Mouse (Mus musculus) left cerebral cortex, postnatal 36 days (tissue): ENCODE results near the gene 9930021J03Rik. TPM values are rescaled to one million over a fixed set of nuclear protein-coding genes. Genes with fewer than 3 reads are reported as not detected.

Experiments
- DNase-seq, 2 experiments: peaks; one replicate each; pipeline ENCODE4 v3.0.0; 2021 to 2022; ENCODE audit warnings: low spot score in 2 of 2, mixed read lengths in 1 of 2
- intact Hi-C: fragments of 180-260 bp; cut with DNase I; formaldehyde crosslinking; loops from one replicate; pipeline ENCODE4 v1.15.1; 2025
- total RNA-seq, 2 experiments: library from RNA; stranded (reverse); gene quantifications; 2 replicates each; pipeline ENCODE4 v1.2.3; 2021

Gene 9930021J03Rik
- 10 to 100 TPM; 33.2 to 40.4 TPM for total RNA-seq

GRCm38 (mm10) chr19:29805917-29806785, at the start of gene 9930021J03Rik:
Gene 9930021J03Rik (minus strand): TSS chr19:29805989.
- peak; percentile 96 to 98 for DNase-seq
- intact Hi-C loops, result no loop called here

DNA sequence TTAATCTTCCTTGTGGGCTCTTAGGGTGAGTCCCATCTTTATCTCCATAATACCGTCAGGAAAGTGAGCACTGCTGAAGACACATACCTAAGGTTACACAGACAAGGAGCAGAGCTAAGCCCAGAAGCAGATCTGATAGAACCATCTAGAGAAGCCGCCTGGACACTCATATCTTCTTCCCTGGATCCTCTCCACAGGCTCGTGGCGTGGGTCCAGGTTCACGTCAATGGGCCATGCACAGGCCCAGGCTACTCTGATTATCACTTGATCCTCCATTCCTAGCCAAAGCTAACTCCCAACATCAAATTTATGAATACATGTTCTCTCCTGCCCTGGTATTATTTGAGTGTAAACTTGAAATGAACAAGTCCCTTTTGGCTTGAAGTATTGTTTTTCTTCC, 47.9 kb upstream of the 9930021J03Rik start:
- DNase-seq, result no peak
- intact Hi-C loops, result no loop called here

DNA sequence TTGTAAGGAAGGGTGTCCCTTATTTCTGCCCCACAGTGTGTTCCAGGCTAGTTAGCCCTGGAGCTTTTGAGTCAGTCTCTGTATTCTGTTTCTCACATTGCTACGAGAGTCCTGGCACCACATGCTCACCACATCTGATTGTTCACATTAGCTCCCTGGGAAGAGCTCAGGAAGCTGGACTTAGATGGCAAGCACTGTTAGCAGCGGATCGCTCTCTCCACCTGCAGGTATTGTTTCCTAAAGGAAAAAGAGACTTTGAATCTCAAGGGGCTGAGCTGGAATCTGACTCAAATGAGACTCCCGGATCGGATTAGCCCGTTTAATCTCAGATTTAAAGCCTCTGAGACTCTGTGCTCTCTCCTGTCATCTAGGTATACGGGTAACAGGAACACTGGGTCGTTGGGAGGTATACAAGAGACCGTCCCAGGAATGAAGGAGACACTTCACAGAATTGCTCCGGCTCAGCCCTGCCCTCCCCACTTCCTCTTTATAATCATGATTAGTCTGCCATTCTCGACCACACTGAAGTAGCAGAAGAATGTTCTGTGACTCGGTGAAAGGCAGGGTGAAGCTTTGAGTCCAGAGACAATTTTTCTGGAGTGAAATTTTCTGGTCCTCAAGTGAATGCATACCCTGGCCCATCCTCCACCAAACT, 45.4 kb upstream of the 9930021J03Rik start:
- intact Hi-C loops, result no loop called here
- no peak for DNase-seq

- DNase-seq, result no peak
- intact Hi-C loops, result loop anchor here (10.0 kb wide), 1 partner anchor 95 kb away; no protein-coding TSS in a partner anchor
Observed at GRCm38 (mm10) chr19:29849924-29850551, 44.2 kb upstream of the 9930021J03Rik start.

DNA sequence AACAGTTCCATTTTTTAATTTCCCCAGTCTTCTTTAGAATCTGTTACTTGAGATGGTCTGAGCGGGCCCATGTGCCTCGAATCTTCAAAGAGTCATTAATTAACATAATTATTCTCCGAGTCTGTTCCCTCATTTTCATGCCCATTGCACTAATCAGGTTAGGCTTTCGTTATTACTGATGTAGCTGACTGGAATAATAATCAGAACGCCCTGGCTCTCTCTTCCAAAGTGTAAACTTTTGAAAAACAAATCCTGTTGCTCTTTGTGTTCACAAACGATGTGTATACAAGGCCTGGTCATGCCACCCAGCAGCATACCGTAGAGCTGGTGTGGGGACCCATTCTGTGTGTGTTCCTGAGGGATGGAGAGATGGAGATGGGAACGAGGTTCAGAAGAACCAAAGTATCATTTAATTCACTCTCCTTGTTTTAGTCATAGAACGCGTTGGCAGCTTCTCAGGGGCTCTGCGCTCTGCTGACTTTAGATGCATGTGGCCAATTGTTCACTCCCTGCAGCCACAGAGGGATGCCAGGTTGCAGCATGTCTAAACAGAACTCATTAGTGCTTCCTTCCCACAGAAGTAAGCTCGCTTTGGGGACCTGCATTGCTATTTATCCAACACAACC, 38.4 kb upstream of the 9930021J03Rik start:
- no peak for DNase-seq
- intact Hi-C loops, result loop anchor here (10.0 kb wide), 1 partner anchor 101 kb away; no protein-coding TSS in a partner anchor

DNA sequence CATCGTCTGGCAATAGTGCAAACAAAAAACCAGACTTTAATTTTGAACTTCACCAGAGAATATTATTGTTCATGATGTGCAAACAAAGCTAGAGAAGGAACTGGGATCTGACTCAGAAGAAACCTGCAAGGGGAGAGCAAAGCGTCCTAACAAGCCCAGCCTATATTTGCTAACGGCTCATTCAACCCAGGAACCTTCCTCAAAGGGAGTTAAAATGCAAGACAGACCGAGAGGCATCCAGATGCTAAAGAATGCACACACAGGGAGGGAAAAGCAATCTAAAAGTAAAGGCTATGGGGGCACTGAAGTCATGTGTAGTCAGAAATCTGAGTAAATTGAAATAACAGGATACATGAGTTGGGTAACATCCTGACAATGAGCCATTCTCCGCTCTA, 37.8 kb upstream of the 9930021J03Rik start:
- DNase-seq, result no peak
- intact Hi-C loops, result loop anchor here (10.0 kb wide), 1 partner anchor 101 kb away; no protein-coding TSS in a partner anchor

- no peak for DNase-seq
- intact Hi-C loops, result loop anchor here (10.0 kb wide), 1 partner anchor 102 kb away; no protein-coding TSS in a partner anchor
Observed at GRCm38 (mm10) chr19:29842973-29843372, 37.2 kb upstream of the 9930021J03Rik start.

DNA sequence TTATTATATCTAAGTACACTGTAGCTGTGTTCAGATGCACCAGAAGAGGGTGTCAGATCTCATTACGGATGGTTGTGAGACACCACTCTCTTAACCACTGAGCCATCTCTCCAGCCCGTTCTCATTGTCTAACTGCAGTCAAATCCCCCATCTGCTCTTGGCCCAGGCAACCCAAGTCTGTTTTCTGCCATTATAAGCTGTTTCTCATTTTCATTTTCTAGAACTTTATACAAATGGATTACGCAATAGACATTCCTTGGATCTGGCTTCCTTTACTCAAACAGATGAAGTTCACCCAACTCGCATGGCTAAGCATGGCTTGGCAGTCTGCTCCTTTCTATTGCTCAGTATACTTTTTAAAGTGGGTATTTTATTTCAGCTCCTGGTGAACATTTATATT, 34.9 kb upstream of the 9930021J03Rik start:
- intact Hi-C loops, result loop anchor here (10.0 kb wide), 1 partner anchor 104 kb away; no protein-coding TSS in a partner anchor
- no peak for DNase-seq

GRCm38 (mm10) chr19:29838636-29839135, 32.9 kb upstream of the 9930021J03Rik start:
- no peak for DNase-seq
- intact Hi-C loops, result no loop called here

- DNase-seq, result no peak
- intact Hi-C loops, result no loop called here
Observed at GRCm38 (mm10) chr19:29838171-29838570, 32.4 kb upstream of the 9930021J03Rik start.

DNA sequence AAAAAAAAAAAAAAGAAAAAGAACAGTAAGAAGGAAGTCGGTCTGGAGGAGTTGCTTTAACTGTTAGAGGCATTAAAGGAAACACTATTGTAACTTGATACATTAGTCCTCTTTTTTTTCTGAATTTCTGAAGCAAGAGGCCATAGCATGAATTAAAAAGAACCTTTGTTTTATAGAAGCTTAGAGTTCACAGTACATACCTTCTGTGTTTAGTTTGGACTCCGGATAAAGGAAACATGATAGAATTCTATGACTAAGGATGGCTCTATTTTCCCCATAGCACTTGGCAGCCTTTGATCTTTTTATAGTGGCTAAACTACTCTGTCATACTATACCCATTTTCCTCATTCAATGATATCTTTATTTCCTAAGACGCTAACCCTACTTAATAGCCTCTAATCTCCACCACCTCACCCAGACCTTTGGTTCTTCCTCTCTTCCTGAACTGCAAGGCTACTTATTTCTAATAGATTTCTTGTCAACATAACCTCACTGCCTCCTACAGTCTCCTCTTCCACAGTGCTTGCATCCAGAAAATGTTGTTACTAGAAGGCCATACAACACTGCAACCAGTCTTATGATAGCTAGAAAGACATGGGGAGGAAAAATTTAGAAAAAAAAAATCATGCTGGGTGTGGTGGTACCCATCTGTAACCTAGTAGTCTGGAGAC, 29.7 kb upstream of the 9930021J03Rik start:
- DNase-seq, result no peak

DNA sequence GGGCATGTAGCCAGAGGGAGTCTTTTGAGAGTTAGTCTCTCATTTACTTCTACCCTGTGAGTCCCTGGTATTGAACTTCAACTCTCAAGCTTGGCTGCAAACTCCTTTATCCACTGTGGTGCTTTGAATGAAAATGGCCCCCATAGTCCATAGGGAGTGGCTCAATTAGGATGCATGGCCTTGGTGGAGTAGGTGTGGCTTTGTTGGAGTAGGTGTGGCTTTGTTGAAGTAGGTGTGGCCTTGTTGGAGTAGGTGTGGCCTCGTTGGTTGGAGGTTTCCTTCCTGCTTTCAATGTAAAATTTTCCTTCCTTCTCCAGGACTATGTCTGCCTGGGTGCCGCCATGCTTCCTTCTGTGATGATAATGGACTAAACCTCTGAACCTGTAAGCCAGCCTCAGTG, 25.1 kb upstream of the 9930021J03Rik start:
- no peak for DNase-seq
- intact Hi-C loops, result no loop called here

More for the DNA sequence above, 29.7 kb upstream of the 9930021J03Rik start:
- intact Hi-C loops, result no loop called here

DNA sequence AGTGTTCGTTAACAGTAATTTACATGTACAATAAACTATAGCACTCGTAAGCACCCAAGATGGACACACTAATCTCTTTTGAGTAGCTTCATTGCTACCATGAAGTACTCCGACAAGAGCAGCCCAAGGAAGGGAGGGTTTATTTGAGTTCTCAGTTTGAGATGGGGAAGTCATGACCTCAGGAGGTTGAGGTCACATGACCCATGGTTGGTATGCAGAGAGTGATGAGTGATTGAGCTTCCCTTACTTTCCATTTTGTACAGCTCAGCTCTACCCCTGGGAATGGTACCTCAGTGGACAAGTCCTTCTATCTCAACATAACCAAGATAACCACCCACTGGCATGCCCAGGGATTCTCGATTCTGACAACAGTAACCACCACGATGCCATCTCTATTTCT, 22.8 kb upstream of the 9930021J03Rik start:
- no peak for DNase-seq
- intact Hi-C loops, result loop anchor here (5.0 kb wide), 1 partner anchor 299 kb away; no protein-coding TSS in a partner anchor

DNA sequence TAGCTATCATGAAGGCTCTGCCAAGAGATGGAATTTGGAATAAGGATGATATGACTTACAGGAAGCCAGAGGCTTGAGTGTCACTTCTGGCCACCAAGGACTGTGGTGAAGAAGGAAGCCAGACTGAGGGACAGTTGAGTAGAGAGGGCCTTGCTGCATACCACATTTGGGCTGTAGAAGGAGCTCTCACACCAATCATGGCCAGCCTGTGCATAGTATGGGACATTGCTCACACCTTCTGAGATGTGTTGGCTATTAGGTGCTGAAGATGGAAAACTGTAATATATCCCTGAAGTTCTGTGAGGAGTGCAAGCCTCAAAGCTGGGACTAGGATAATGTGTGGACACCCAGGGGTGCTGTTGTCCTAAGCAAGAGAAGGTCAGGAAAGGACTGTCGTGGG, 20.9 kb upstream of the 9930021J03Rik start:
- intact Hi-C loops, result loop anchor here (1.0 to 5.0 kb wide), 2 partner anchors 153 to 301 kb away; no protein-coding TSS in a partner anchor
- peak in 1 of 2 experiments; percentile 26 for DNase-seq

DNA sequence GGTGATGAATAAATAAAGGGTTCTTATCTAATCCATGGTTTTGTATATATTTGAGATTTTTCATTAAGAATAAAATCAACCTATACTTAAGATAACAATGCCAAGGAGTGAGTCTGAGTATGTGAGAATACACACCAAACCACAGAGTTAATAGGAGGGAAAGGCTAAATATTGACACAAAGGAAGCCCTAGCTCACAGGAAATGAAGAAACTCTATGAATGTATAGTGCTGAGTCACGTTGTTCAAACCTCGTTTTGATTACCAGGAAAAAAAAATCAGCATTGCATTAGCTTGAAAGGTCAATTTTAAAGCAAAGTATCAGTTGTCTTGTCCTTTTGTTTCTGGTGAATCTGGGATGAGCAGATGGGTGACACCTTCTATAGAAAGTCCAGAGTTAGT, 19.2 kb upstream of the 9930021J03Rik start:
- DNase-seq, result no peak
- intact Hi-C loops, result loop anchor here (2.0 to 5.0 kb wide), 2 partner anchors 302 to 380 kb away; no protein-coding TSS in a partner anchor

- DNase-seq, result no peak
- intact Hi-C loops, result loop anchor here (2.0 kb wide), 1 partner anchor 381 kb away; no protein-coding TSS in a partner anchor
Observed at GRCm38 (mm10) chr19:29824034-29824700, 18.4 kb upstream of the 9930021J03Rik start.

GRCm38 (mm10) chr19:29823456-29824010, 17.7 kb upstream of the 9930021J03Rik start:
- intact Hi-C loops, result loop anchor here (2.0 kb wide), 1 partner anchor 381 kb away; no protein-coding TSS in a partner anchor
- DNase-seq, result no peak

DNA sequence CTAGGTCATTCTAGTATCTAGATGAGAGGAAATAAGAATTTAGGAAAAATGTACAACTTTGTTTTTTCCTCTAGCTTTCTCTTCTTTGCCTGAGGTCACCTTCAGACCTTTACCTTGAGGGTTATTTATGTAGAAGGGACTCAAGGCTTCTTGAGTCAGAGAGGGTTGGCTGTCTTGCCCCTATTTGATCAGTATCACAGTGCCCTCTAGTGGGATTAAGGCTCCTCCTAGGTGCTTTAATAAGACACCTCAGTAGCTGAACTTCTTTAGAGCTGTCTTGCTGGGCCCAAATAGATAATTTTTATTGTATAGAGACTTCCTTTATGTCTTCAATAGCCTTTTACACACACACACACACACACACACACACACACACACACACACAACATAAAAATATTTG, 15.2 kb upstream of the 9930021J03Rik start:
- intact Hi-C loops, result loop anchor here (1.0 kb wide), 1 partner anchor 137 kb away; no protein-coding TSS in a partner anchor

More for the DNA sequence above, 15.2 kb upstream of the 9930021J03Rik start:
- DNase-seq, result no peak
